Mouse (Mus musculus): ENCODE data around the gene Hck. TPM values are rescaled to one million over a fixed set of nuclear protein-coding genes. Genes with fewer than 3 reads are reported as not detected.

The Hck gene
- polyA plus RNA-seq, 1 experiment from 2014 or later, result 2.1 TPM

GRCm38 (mm10) chr2:153119488-153119887 lies 11.2 kb downstream of the Hck start:
- Histone ChIP-seq H3K36me3 (ENCODE audit: control insufficient read depth, insufficient read depth) (no peaks in the 10 kb centered on the region), H3K4me3 (replicated peaks; ENCODE audit: low read length) (no peak overlapping the region), H3K4me1 (replicated peaks; ENCODE audit: control insufficient read depth, insufficient read depth, low read length) (no peaks in the 10 kb centered on the region), H3K27me3 (replicated peaks; ENCODE audit: control insufficient read depth, insufficient read depth, low read length) (no peaks in the 10 kb centered on the region), H3K9ac (replicated peaks; ENCODE audit: low read depth, low read length) (no peak overlapping the region), H3K9me3 (ENCODE audit: control insufficient read depth, low read length) (no peaks in the 10 kb centered on the region), H3K27ac (ENCODE audit: low read length) (no peak overlapping the region), H3K4me2 (ENCODE audit: low read length) (no peak overlapping the region)
- 91% methylated on average over 6 of the region's 6 CpGs for WGBS
- ATAC-seq, result no peak

- Histone ChIP-seq H3K4me2 (ENCODE audit: low read length) (no peak overlapping the region), H3K27ac (ENCODE audit: low read length) (no peak overlapping the region), H3K4me1 (replicated peaks; ENCODE audit: control insufficient read depth, insufficient read depth, low read length) (no peaks in the 10 kb centered on the region), H3K4me3 (replicated peaks; ENCODE audit: low read length) (no peak overlapping the region), H3K36me3 (ENCODE audit: control insufficient read depth, insufficient read depth) (no peaks in the 10 kb centered on the region), H3K9ac (replicated peaks; ENCODE audit: low read depth, low read length) (no peak overlapping the region), H3K27me3 (replicated peaks; ENCODE audit: control insufficient read depth, insufficient read depth, low read length) (no peaks in the 10 kb centered on the region), H3K9me3 (ENCODE audit: control insufficient read depth, low read length) (no peaks in the 10 kb centered on the region)
- WGBS, result 76% methylated on average over 8 of the region's 8 CpGs
- no peak for ATAC-seq
Observed at GRCm38 (mm10) chr2:153120126-153120525, 11.9 kb downstream of the Hck start.

- Histone ChIP-seq H3K27me3 (replicated peaks; ENCODE audit: control insufficient read depth, insufficient read depth, low read length) (no peaks in the 10 kb centered on the region), H3K9ac (replicated peaks; ENCODE audit: low read depth, low read length) (no peak overlapping the region), H3K4me2 (ENCODE audit: low read length) (no peak overlapping the region), H3K4me3 (replicated peaks; ENCODE audit: low read length) (no peak overlapping the region), H3K9me3 (ENCODE audit: control insufficient read depth, low read length) (no peaks in the 10 kb centered on the region), H3K36me3 (ENCODE audit: control insufficient read depth, insufficient read depth) (no peaks in the 10 kb centered on the region), H3K27ac (ENCODE audit: low read length) (no peak overlapping the region), H3K4me1 (replicated peaks; ENCODE audit: control insufficient read depth, insufficient read depth, low read length) (no peaks in the 10 kb centered on the region)
- 72% methylated on average over 8 of the region's 8 CpGs for WGBS
- ATAC-seq, result no peak
Observed at GRCm38 (mm10) chr2:153121821-153122615, 13.8 kb downstream of the Hck start.

- H3K4me3 ChIP-seq (replicated peaks; ENCODE audit: low read length), result no peak overlapping the region
- no peaks in the 10 kb centered on the region for H3K27me3 ChIP-seq (replicated peaks; ENCODE audit: control insufficient read depth, insufficient read depth, low read length)
- no peak overlapping the region for H3K4me2 ChIP-seq (ENCODE audit: low read length)
- H3K36me3 ChIP-seq (ENCODE audit: control insufficient read depth, insufficient read depth), result no peaks in the 10 kb centered on the region
- no peak overlapping the region for H3K27ac ChIP-seq (ENCODE audit: low read length)
- no peaks in the 10 kb centered on the region for H3K4me1 ChIP-seq (replicated peaks; ENCODE audit: control insufficient read depth, insufficient read depth, low read length)
- no peak overlapping the region for H3K9ac ChIP-seq (replicated peaks; ENCODE audit: low read depth, low read length)
- WGBS, result 88% methylated on average over 7 of the region's 7 CpGs
- ATAC-seq, result no peak
- H3K9me3 ChIP-seq (ENCODE audit: control insufficient read depth, low read length), result no peaks in the 10 kb centered on the region
Observed at GRCm38 (mm10) chr2:153122701-153123100, 14.4 kb downstream of the Hck start.

GRCm38 (mm10) chr2:153125875-153126274 lies 17.6 kb downstream of the Hck start:
- H3K4me1 ChIP-seq (replicated peaks; ENCODE audit: control insufficient read depth, insufficient read depth, low read length), result no peaks in the 10 kb centered on the region
- no peak overlapping the region for H3K9ac ChIP-seq (replicated peaks; ENCODE audit: low read depth, low read length)
- H3K36me3 ChIP-seq (ENCODE audit: control insufficient read depth, insufficient read depth), result no peaks in the 10 kb centered on the region
- H3K27me3 ChIP-seq (replicated peaks; ENCODE audit: control insufficient read depth, insufficient read depth, low read length), result no peaks in the 10 kb centered on the region
- H3K9me3 ChIP-seq (ENCODE audit: control insufficient read depth, low read length), result no peaks in the 10 kb centered on the region
- H3K4me3 ChIP-seq (replicated peaks; ENCODE audit: low read length), result no peak overlapping the region
- no peak overlapping the region for H3K4me2 ChIP-seq (ENCODE audit: low read length)
- no peak for ATAC-seq
- no peak overlapping the region for H3K27ac ChIP-seq (ENCODE audit: low read length)
- 50% methylated on average over 5 of the region's 5 CpGs for WGBS

GRCm38 (mm10) chr2:153131019-153131418 lies 22.8 kb downstream of the Hck start:
- Histone ChIP-seq H3K27me3 (replicated peaks; ENCODE audit: control insufficient read depth, insufficient read depth, low read length) (no peaks in the 10 kb centered on the region), H3K36me3 (ENCODE audit: control insufficient read depth, insufficient read depth) (no peaks in the 10 kb centered on the region), H3K9ac (replicated peaks; ENCODE audit: low read depth, low read length) (no peak overlapping the region), H3K27ac (ENCODE audit: low read length) (no peak overlapping the region), H3K4me2 (ENCODE audit: low read length) (no peak overlapping the region), H3K9me3 (ENCODE audit: control insufficient read depth, low read length) (no peaks in the 10 kb centered on the region), H3K4me3 (replicated peaks; ENCODE audit: low read length) (no peak overlapping the region), H3K4me1 (replicated peaks; ENCODE audit: control insufficient read depth, insufficient read depth, low read length) (no peaks in the 10 kb centered on the region)
- WGBS, result 21% methylated on average over 6 of the region's 6 CpGs
- ATAC-seq, result no peak

- Histone ChIP-seq H3K27ac (ENCODE audit: low read length) (no peak overlapping the region), H3K36me3 (ENCODE audit: control insufficient read depth, insufficient read depth) (no peaks in the 10 kb centered on the region), H3K4me1 (replicated peaks; ENCODE audit: control insufficient read depth, insufficient read depth, low read length) (no peaks in the 10 kb centered on the region), H3K4me3 (replicated peaks; ENCODE audit: low read length) (no peak overlapping the region), H3K27me3 (replicated peaks; ENCODE audit: control insufficient read depth, insufficient read depth, low read length) (no peaks in the 10 kb centered on the region), H3K4me2 (ENCODE audit: low read length) (no peak overlapping the region), H3K9ac (replicated peaks; ENCODE audit: low read depth, low read length) (no peak overlapping the region), H3K9me3 (ENCODE audit: control insufficient read depth, low read length) (no peaks in the 10 kb centered on the region)
- no peak for ATAC-seq
- 31% methylated on average over 5 of the region's 5 CpGs for WGBS
Observed at GRCm38 (mm10) chr2:153134237-153134636, 26.0 kb downstream of the Hck start.

GRCm38 (mm10) chr2:153136211-153136610 lies 27.9 kb downstream of the Hck start:
- H3K4me1 ChIP-seq (replicated peaks; ENCODE audit: control insufficient read depth, insufficient read depth, low read length), result 0 out of 2 replicates have a peak, but pooled peaks cover 2% of the 10 kb centered on the region
- no peak overlapping the region for H3K27ac ChIP-seq (ENCODE audit: low read length)
- H3K9ac ChIP-seq (replicated peaks; ENCODE audit: low read depth, low read length), result no peak overlapping the region
- no peaks in the 10 kb centered on the region for H3K9me3 ChIP-seq (ENCODE audit: control insufficient read depth, low read length)
- WGBS, result 59% methylated on average over 4 of the region's 4 CpGs
- no peak overlapping the region for H3K4me3 ChIP-seq (replicated peaks; ENCODE audit: low read length)
- H3K4me2 ChIP-seq (ENCODE audit: low read length), result no peak overlapping the region
- no peaks in the 10 kb centered on the region for H3K27me3 ChIP-seq (replicated peaks; ENCODE audit: control insufficient read depth, insufficient read depth, low read length)
- ATAC-seq, result no peak
- no peaks in the 10 kb centered on the region for H3K36me3 ChIP-seq (ENCODE audit: control insufficient read depth, insufficient read depth)

GRCm38 (mm10) chr2:153139158-153139557 lies 30.9 kb downstream of the Hck start:
- no peak overlapping the region for H3K4me2 ChIP-seq (ENCODE audit: low read length)
- H3K9me3 ChIP-seq (ENCODE audit: control insufficient read depth, low read length), result no peaks in the 10 kb centered on the region
- no peaks in the 10 kb centered on the region for H3K36me3 ChIP-seq (ENCODE audit: control insufficient read depth, insufficient read depth)
- H3K9ac ChIP-seq (replicated peaks; ENCODE audit: low read depth, low read length), result no peak overlapping the region
- 79% methylated on average over 7 of the region's 7 CpGs for WGBS
- H3K27me3 ChIP-seq (replicated peaks; ENCODE audit: control insufficient read depth, insufficient read depth, low read length), result no peaks in the 10 kb centered on the region; the same call in 1 of the 2 replicates
- H3K27ac ChIP-seq (ENCODE audit: low read length), result no peak overlapping the region
- H3K4me3 ChIP-seq (replicated peaks; ENCODE audit: low read length), result no peak overlapping the region
- ATAC-seq, result no peak
- 0 out of 2 replicates have a peak, but pooled peaks cover 2% of the 10 kb centered on the region for H3K4me1 ChIP-seq (replicated peaks; ENCODE audit: control insufficient read depth, insufficient read depth, low read length)

Data from forebrain, embryonic 16.5 days (tissue).